Mouse (Mus musculus) left cerebral cortex, adult 2 months (tissue): Measurements from ENCODE around the gene Ggt6. TPM values are rescaled to one million over a fixed set of nuclear protein-coding genes. Genes with fewer than 3 reads are reported as not detected.
A peak's percentile ranks its signal among the peaks of the same experiment; 100 is the strongest.

Source experiments
- DNase-seq, 2 experiments: peaks; one replicate each; pipeline ENCODE4 v3.0.0; 2021 to 2022; ENCODE audit warnings: low spot score in 2 of 2, mixed read lengths in 1 of 2; ENCODE audit errors: extremely low spot score in 1 of 2
- H3K27ac ChIP-seq: fragments of 200-600 bp; 2 replicates; pipeline ENCODE4 v1.8.1; 2022
- H3K4me3 ChIP-seq: fragments of 200-600 bp; 2 replicates; pipeline ENCODE4 v1.8.1; 2022
- CTCF ChIP-seq: fragments of 200-600 bp; IDR thresholded peaks from 2 replicates; pipeline ENCODE4 v1.8.1; 2022; ENCODE audit warnings: antibody characterized with exemption, mild to moderate bottlenecking, moderate library complexity
- intact Hi-C: fragments of 180-260 bp; cut with DNase I; formaldehyde crosslinking; loops from one replicate; pipeline ENCODE4 v1.15.1; 2025
- total RNA-seq, 2 experiments: library from RNA; stranded (reverse); gene quantifications; 2 replicates each; pipeline ENCODE4 v1.2.3; 2021

Gene Ggt6
- total RNA-seq, 2 experiments from 2014 or later, result 0.18 to 0.37 TPM

- Histone ChIP-seq H3K4me3 (no peak overlapping the region), H3K27ac (no peak overlapping the region)
- no peak for DNase-seq
- no peak for TF ChIP-seq CTCF
- intact Hi-C loops, result no loop called here
Measured at GRCm38 (mm10) chr11:72402017-72402416, 33.3 kb upstream of the Ggt6 start.

GRCm38 (mm10) chr11:72402969-72403368, 32.4 kb upstream of the Ggt6 start:
- no peak for DNase-seq
- TF ChIP-seq CTCF, result no peak
- intact Hi-C loops, result no loop called here
- no peak overlapping the region for H3K27ac ChIP-seq
- H3K4me3 ChIP-seq, result no peak overlapping the region

- TF ChIP-seq CTCF, result no peak
- no peak overlapping the region for H3K27ac ChIP-seq
- no peak overlapping the region for H3K4me3 ChIP-seq
- intact Hi-C loops, result no loop called here
- no peak for DNase-seq
Measured at GRCm38 (mm10) chr11:72405532-72405931, 29.8 kb upstream of the Ggt6 start.

- intact Hi-C loops, result no loop called here
- no peak for TF ChIP-seq CTCF
- no peak for DNase-seq
Measured at GRCm38 (mm10) chr11:72406079-72406675, 29.1 kb upstream of the Ggt6 start.

GRCm38 (mm10) chr11:72407081-72407480, 28.2 kb upstream of the Ggt6 start:
- no peak overlapping the region for H3K4me3 ChIP-seq
- no peak for DNase-seq
- TF ChIP-seq CTCF, result no peak
- intact Hi-C loops, result no loop called here
- no peak overlapping the region for H3K27ac ChIP-seq

More at GRCm38 (mm10) chr11:72406079-72406675, 29.1 kb upstream of the Ggt6 start:
- Histone ChIP-seq H3K27ac (no peak overlapping the region), H3K4me3 (no peak overlapping the region)

- TF ChIP-seq CTCF, result no peak
- no peak for DNase-seq
- Histone ChIP-seq H3K27ac (no peak overlapping the region), H3K4me3 (no peak overlapping the region)
- intact Hi-C loops, result no loop called here
Measured at GRCm38 (mm10) chr11:72407574-72407973, 27.8 kb upstream of the Ggt6 start.

- no peak for TF ChIP-seq CTCF
- Histone ChIP-seq H3K27ac (no peak overlapping the region), H3K4me3 (no peak overlapping the region)
- intact Hi-C loops, result no loop called here
- no peak for DNase-seq
Measured at GRCm38 (mm10) chr11:72408451-72409170, 26.7 kb upstream of the Ggt6 start.

- no peak for DNase-seq
- TF ChIP-seq CTCF, result no peak
- no peak overlapping the region for H3K27ac ChIP-seq
- H3K4me3 ChIP-seq, result no peak overlapping the region
- intact Hi-C loops, result no loop called here
Measured at GRCm38 (mm10) chr11:72409649-72410385, 25.5 kb upstream of the Ggt6 start.

GRCm38 (mm10) chr11:72410521-72411092, 24.7 kb upstream of the Ggt6 start:
- Histone ChIP-seq H3K4me3 (peak overlapping the region; percentile 53), H3K27ac (no peak overlapping the region)
- intact Hi-C loops, result no loop called here
- DNase-seq, result no peak
- TF ChIP-seq CTCF, result no peak; the same call in 1 of the 2 replicates

- DNase-seq, result peak; percentile 31 to 56
- TF ChIP-seq CTCF, result peak; percentile 45; the same call in 1 of the 2 replicates
- H3K4me3 ChIP-seq, result peak within 1 kb of the TSS; percentile 53
- intact Hi-C loops, result no loop called here
- no peak within 1 kb of the TSS for H3K27ac ChIP-seq
Measured at GRCm38 (mm10) chr11:72411093-72411921, 24.0 kb upstream of the Ggt6 start, which contains the start of gene Smtnl2. Gene Smtnl2, minus strand, starts transcription at chr11:72411713.

- DNase-seq, result no peak
- intact Hi-C loops, result no loop called here
- Histone ChIP-seq H3K4me3 (no peak overlapping the region; the same call in 1 of the 2 replicates), H3K27ac (no peak overlapping the region)
- no peak for TF ChIP-seq CTCF
Measured at GRCm38 (mm10) chr11:72411945-72412344, 23.4 kb upstream of the Ggt6 start.
